Mouse (Mus musculus): ENCODE data around the gene Il17re. TPM values are rescaled to one million over a fixed set of nuclear protein-coding genes. Genes with fewer than 3 reads are reported as not detected.
A peak's percentile ranks its signal among the peaks of the same experiment; 100 is the strongest.

Il17re gene
- total and polyA plus RNA-seq, 2 experiments from 2014 or later = 0.10 to 0.75 TPM

DNA sequence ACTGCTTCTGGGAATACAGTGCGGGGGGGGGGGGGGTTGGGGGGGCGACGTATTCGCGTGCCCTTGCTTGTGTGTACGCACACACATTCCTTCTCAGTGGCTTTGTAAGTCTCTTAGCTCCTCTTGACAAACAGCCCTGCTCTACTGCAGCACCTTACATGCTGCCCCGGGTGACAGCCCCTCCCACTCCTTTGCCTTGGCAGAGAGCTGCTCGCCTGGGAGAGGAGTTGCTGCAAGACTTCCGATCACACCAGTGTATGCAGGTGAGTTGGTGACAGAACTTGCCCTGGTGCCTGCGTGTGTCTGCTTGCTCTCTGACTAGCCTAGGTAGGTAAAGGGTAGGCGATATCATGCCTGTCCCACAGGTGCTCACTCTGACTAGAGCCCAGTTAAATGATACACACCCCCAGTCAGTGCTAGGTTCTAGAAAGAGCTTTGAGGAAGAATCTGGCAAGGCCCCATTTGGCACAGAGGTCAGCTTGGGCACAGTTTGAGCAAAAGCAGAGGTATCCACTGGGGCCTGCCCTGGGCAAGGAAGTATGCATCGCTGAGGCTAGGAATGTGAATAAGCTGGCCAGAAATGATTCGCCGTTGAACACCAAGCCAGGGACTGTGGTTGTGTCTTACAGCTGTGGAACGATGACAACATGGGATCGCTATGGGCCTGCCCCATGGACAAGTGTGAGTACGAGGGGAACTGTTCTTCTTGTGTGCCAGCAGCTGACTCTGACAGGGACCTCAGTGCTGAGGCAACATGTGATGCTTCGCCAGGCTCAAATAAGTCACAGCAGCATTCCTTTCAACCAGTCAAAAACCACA is 22.5 kb downstream of the Il17re start:
- no peak for ATAC-seq

DNA sequence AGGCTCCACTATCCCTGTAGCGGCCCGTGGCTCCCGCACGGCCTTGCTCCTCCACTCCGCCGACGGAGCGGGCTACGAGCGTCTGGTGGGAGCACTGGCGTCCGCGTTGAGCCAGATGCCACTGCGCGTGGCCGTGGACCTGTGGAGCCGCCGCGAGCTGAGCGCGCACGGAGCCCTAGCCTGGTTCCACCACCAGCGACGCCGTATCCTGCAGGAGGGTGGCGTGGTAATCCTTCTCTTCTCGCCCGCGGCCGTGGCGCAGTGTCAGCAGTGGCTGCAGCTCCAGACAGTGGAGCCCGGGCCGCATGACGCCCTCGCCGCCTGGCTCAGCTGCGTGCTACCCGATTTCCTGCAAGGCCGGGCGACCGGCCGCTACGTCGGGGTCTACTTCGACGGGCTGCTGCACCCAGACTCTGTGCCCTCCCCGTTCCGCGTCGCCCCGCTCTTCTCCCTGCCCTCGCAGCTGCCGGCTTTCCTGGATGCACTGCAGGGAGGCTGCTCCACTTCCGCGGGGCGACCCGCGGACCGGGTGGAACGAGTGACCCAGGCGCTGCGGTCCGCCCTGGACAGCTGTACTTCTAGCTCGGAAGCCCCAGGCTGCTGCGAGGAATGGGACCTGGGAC is 24.3 kb downstream of the Il17re start:
- no peaks in the 10 kb centered on the region for H3K27me3 ChIP-seq (ENCODE audit: insufficient read depth, low read length)
- H3K4me3 ChIP-seq (ENCODE audit: low read length) = peak overlapping the region; percentile 53
- DNase-seq (ENCODE audit: low spot score) (peak; percentile 61), ATAC-seq (peak; percentile 55)
- no peaks in the 10 kb centered on the region for H3K9me3 ChIP-seq (ENCODE audit: low read length)
- peak overlapping the region; percentile 84 for H3K4me2 ChIP-seq (ENCODE audit: low read depth, low read length)
- peak overlapping the region; percentile 96 for H3K27ac ChIP-seq
- H3K9ac ChIP-seq (replicated peaks; ENCODE audit: low read length) = peak overlapping the region; percentile 75
- WGBS = 1% methylated on average over 64 of the region's 65 CpGs
- TF ChIP-seq CTCF (IDR thresholded peaks at IDR 0.05; ENCODE audit: low read depth) = no peak
- peaks cover 14% of the 10 kb centered on the region for H3K4me1 ChIP-seq (ENCODE audit: insufficient read depth, low read length)
- no peaks in the 10 kb centered on the region; the same call in 1 of the 2 replicates for H3K36me3 ChIP-seq (ENCODE audit: insufficient read depth, low read length)

More for the DNA sequence above, 22.5 kb downstream of the Il17re start:
- no peak overlapping the region for H3K4me2 ChIP-seq (ENCODE audit: low read depth, low read length)
- DNase-seq (ENCODE audit: low spot score) = no peak
- H3K27ac ChIP-seq = no peak overlapping the region
- no peak overlapping the region for H3K9ac ChIP-seq (replicated peaks; ENCODE audit: low read length)
- WGBS = 52% methylated on average over 18 of the region's 18 CpGs
- H3K36me3 ChIP-seq (ENCODE audit: insufficient read depth, low read length) = no peaks in the 10 kb centered on the region
- H3K27me3 ChIP-seq (ENCODE audit: insufficient read depth, low read length) = no peaks in the 10 kb centered on the region
- TF ChIP-seq CTCF (IDR thresholded peaks at IDR 0.05; ENCODE audit: low read depth) = no peak
- no peaks in the 10 kb centered on the region for H3K9me3 ChIP-seq (ENCODE audit: low read length)
- H3K4me1 ChIP-seq (ENCODE audit: insufficient read depth, low read length) = peaks cover 14% of the 10 kb centered on the region
- H3K4me3 ChIP-seq (ENCODE audit: low read length) = no peak overlapping the region

DNA sequence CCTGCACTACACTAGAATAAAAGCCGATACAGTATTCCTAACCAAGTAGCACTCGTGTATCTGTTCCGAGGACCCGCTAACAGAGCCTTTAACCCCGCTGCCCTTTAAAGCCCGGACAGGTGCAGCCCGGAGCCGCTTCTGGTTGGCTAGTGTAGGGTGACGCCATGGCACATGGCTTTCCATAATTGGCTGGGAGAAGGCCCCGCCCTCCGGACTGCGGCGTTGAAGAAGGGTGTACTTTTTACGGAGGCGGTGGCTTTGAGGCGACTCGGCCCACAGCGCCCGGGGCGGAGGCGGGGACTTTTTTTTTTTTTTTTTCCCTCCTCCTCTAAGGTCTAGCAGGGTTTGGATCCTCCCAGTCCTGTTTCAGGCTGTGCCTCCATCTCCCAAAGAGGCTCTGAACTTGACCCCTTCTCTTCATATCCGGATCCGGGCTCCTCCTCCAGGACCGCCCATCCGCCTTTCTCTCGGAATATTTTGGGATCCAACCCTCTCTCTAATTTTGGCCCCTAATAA is 24.9 kb downstream of the Il17re start, which contains the start of gene Creld1:
Creld1 (plus strand) TSS at position 198 of the 516 bp plus-strand sequence.
- H3K4me3 ChIP-seq (ENCODE audit: low read length) = peak within 1 kb of the TSS; percentile 53
- no peak for TF ChIP-seq CTCF (IDR thresholded peaks at IDR 0.05; ENCODE audit: low read depth)
- H3K27ac ChIP-seq = peak within 1 kb of the TSS; percentile 96
- DNase-seq (ENCODE audit: low spot score) = peak; percentile 96
- H3K4me2 ChIP-seq (ENCODE audit: low read depth, low read length) = peak within 1 kb of the TSS; percentile 84
- H3K9me3 ChIP-seq (ENCODE audit: low read length) = no peaks in the 10 kb centered on the region
- peak; percentile 96 for ATAC-seq
- H3K9ac ChIP-seq (replicated peaks; ENCODE audit: low read length) = peak within 1 kb of the TSS; percentile 75
- H3K27me3 ChIP-seq (ENCODE audit: insufficient read depth, low read length) = no peaks in the 10 kb centered on the region
- WGBS = 0% methylated on average over 26 of the region's 26 CpGs
- H3K4me1 ChIP-seq (ENCODE audit: insufficient read depth, low read length) = peaks cover 14% of the 10 kb centered on the region
- H3K36me3 ChIP-seq (ENCODE audit: insufficient read depth, low read length) = peaks cover under 1% of the 10 kb centered on the region; the same call in 1 of the 2 replicates

DNA sequence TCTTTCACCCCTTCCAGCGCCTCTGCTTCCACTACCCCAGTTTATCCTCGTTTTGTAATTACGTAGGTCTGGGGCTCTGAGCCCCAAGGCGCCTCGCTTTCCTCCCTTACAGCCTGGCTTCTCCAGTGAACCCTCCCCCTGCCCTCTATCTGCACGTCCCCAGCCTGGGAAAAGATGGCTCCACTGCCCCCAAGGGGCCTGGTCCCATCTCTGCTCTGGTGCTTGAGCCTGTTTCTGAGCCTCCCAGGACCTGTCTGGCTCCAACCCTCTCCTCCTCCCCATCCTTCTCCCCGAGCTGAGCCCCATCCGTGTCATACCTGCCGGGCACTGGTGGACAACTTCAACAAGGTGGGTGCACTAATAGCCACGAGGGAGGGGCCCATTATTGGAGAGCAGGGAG is 25.4 kb downstream of the Il17re start:
- peak overlapping the region; percentile 53 for H3K4me3 ChIP-seq (ENCODE audit: low read length)
- no peaks in the 10 kb centered on the region for H3K9me3 ChIP-seq (ENCODE audit: low read length)
- WGBS = 7% methylated on average over 10 of the region's 10 CpGs
- ATAC-seq (peak; percentile 28), DNase-seq (ENCODE audit: low spot score) (peak; percentile 60)
- TF ChIP-seq CTCF (IDR thresholded peaks at IDR 0.05; ENCODE audit: low read depth) = peak; percentile 26; the same call in 1 of the 2 replicates
- H3K4me1 ChIP-seq (ENCODE audit: insufficient read depth, low read length) = peaks cover 14% of the 10 kb centered on the region
- H3K36me3 ChIP-seq (ENCODE audit: insufficient read depth, low read length) = peaks cover 6% of the 10 kb centered on the region; the same call in 1 of the 2 replicates
- peak overlapping the region; percentile 75 for H3K9ac ChIP-seq (replicated peaks; ENCODE audit: low read length)
- H3K27me3 ChIP-seq (ENCODE audit: insufficient read depth, low read length) = no peaks in the 10 kb centered on the region
- H3K27ac ChIP-seq = peak overlapping the region; percentile 96
- peak overlapping the region; percentile 84 for H3K4me2 ChIP-seq (ENCODE audit: low read depth, low read length)

DNA sequence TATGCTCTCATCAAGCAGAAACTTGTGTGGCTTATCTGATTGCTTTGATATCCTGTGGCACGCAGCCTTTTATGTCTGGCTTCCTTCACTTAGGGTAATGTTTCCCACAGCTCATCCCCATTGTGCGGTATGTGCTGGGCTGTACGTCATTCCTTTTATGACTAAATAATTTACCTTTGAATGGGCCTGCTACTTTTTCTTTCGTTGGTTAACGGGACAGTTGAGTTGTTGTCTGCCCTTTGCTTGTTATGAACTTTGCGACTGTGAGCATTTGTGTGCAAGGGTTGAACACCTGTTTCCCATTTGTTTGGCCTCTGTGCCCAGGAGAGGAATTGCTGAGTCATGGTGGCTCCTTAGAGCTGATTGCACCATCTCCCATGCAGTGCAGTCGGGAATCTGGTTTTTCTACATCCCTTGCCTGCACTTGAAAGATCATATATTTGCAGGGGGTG is 28.9 kb downstream of the Il17re start:
- no peak overlapping the region for H3K9ac ChIP-seq (replicated peaks; ENCODE audit: low read length)
- no peak for ATAC-seq
- H3K36me3 ChIP-seq (ENCODE audit: insufficient read depth, low read length) = peaks cover 25% of the 10 kb centered on the region; the same call in 1 of the 2 replicates
- no peaks in the 10 kb centered on the region for H3K9me3 ChIP-seq (ENCODE audit: low read length)
- TF ChIP-seq CTCF (IDR thresholded peaks at IDR 0.05; ENCODE audit: low read depth) = no peak
- DNase-seq (ENCODE audit: low spot score) = no peak
- no peak overlapping the region for H3K27ac ChIP-seq
- no peaks in the 10 kb centered on the region for H3K27me3 ChIP-seq (ENCODE audit: insufficient read depth, low read length)
- H3K4me1 ChIP-seq (ENCODE audit: insufficient read depth, low read length) = peaks cover 14% of the 10 kb centered on the region
- H3K4me3 ChIP-seq (ENCODE audit: low read length) = no peak overlapping the region
- WGBS = 57% methylated on average over 7 of the region's 7 CpGs
- H3K4me2 ChIP-seq (ENCODE audit: low read depth, low read length) = no peak overlapping the region

DNA sequence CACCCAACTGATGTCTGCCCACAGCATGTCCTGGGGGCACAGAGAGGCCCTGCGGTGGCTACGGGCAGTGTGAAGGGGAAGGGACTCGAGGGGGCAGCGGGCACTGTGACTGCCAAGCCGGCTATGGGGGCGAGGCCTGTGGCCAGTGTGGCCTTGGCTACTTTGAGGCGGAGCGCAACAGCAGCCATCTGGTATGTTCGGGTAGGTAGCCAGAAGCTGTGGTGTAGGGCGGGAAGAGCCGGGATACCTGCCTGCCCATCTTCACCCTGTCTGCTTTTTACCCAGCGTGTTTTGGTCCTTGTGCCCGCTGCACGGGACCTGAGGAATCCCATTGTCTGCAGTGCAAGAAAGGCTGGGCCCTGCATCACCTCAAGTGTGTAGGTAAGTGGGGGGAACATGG is 31.1 kb downstream of the Il17re start:
- Histone ChIP-seq H3K27me3 (ENCODE audit: insufficient read depth, low read length) (no peaks in the 10 kb centered on the region), H3K4me1 (ENCODE audit: insufficient read depth, low read length) (0 out of 2 replicates have a peak, but pooled peaks cover 4% of the 10 kb centered on the region), H3K9ac (replicated peaks; ENCODE audit: low read length) (no peak overlapping the region), H3K4me2 (ENCODE audit: low read depth, low read length) (no peak overlapping the region), H3K4me3 (ENCODE audit: low read length) (no peak overlapping the region), H3K27ac (no peak overlapping the region), H3K36me3 (ENCODE audit: insufficient read depth, low read length) (peaks cover 27% of the 10 kb centered on the region; the same call in 1 of the 2 replicates), H3K9me3 (ENCODE audit: low read length) (no peaks in the 10 kb centered on the region)
- TF ChIP-seq CTCF (IDR thresholded peaks at IDR 0.05; ENCODE audit: low read depth) = no peak
- ATAC-seq (no peak), DNase-seq (ENCODE audit: low spot score) (no peak)
- 94% methylated on average over 14 of the region's 14 CpGs for WGBS
